Mouse (Mus musculus): ENCODE measurements at regions not wholly inside any gene's neighbourhood (a gene's known extent, or its start where the extent isn't known, plus 50 kb on each side); places are given as distances from the start of the nearest gene placed in this dataset.

DNA sequence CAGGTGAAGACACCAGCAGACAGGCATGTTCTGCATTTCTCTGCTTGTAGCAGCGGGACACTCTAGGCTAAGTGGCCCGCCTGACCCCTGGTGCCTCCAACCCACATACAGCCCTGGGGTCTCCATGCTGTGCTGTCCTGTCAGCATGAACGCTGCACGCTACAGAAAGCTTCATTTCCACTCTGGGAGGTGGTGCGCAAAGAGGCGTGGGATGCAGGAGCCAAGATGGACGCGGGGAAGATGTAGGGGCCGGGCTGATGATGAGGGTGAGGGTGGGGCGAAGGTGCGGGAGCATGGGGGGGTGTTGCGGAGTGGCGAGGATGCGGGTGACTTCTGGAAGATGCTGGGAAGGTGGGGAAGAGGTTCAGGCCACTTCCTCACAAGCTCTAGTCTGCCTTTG is 88.6 kb upstream of the Hmga2 start:
- Histone ChIP-seq H3K27me3 (ENCODE audit: control insufficient read depth, insufficient read depth, low read length) (no peaks in the 10 kb centered on the region; the same call in 1 of the 2 replicates), H3K27ac (ENCODE audit: insufficient read depth, low read length) (no peak overlapping the region), H3K4me3 (replicated peaks; ENCODE audit: insufficient read depth, low read depth, low read length) (no peak overlapping the region), H3K4me1 (ENCODE audit: control insufficient read depth, insufficient read depth, low read length) (no peaks in the 10 kb centered on the region; the same call in 1 of the 2 replicates)
- 18% methylated on average over 14 of the region's 14 CpGs for WGBS
- TF ChIP-seq POLR2A (IDR thresholded peaks at IDR 0.05; ENCODE audit: borderline replicate concordance, insufficient read depth, low read length) (no peak), CTCF (IDR thresholded peaks at IDR 0.05; ENCODE audit: borderline replicate concordance, insufficient read depth, low read depth, low read length) (no peak)
- no peak for DNase-seq

DNA sequence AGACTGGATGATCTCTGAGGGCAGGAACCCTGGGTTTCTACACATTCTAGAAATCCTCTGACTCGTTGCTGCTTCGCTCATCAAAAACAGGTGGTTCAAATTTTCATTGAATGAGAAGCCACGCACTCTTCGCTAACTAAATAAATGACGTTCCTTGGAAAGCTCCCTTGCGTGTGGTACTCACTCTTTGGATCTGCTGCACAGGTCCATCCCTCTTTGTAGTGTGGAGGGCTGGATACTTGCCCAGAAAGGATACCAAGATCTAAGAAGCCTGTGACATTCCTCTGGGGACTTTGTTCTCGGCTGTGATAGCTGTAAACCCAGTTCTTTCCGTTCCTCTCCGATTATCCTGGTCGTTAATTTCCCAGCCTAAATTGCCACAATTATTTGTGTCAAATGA is 87.7 kb upstream of the Hmga2 start:
- 20% methylated on average over 10 of the region's 10 CpGs for WGBS
- TF ChIP-seq CTCF (IDR thresholded peaks at IDR 0.05; ENCODE audit: borderline replicate concordance, insufficient read depth, low read depth, low read length) (no peak), POLR2A (IDR thresholded peaks at IDR 0.05; ENCODE audit: borderline replicate concordance, insufficient read depth, low read length) (no peak)
- H3K4me1 ChIP-seq (ENCODE audit: control insufficient read depth, insufficient read depth, low read length): no peaks in the 10 kb centered on the region; the same call in 1 of the 2 replicates

DNA sequence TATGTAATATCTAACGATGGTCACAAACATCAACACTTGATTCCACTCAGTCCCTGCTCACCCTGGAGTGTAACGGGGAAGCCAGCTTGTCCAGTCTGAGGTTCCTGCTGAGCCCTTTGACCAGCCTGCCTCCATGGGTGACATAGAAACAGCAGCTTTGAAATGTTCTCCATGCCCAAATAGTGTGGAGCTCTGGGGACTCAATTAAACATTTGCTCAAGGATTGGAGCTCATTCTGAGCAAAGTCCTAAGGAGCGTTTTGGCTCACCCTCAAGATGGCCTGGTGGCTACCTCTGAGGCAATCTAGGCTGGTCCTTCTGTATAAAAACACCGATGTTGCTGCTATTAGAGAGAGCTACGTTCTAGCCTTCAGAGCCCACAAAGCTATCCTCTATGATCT is 85.6 kb upstream of the Hmga2 start:
- no peak overlapping the region for H3K27ac ChIP-seq (ENCODE audit: insufficient read depth, low read length)
- H3K27me3 ChIP-seq (ENCODE audit: control insufficient read depth, insufficient read depth, low read length): no peaks in the 10 kb centered on the region; the same call in 1 of the 2 replicates
- 94% methylated on average over 5 of the region's 5 CpGs for WGBS
- H3K4me3 ChIP-seq (replicated peaks; ENCODE audit: insufficient read depth, low read depth, low read length): no peak overlapping the region
- DNase-seq: no peak
- TF ChIP-seq CTCF (IDR thresholded peaks at IDR 0.05; ENCODE audit: borderline replicate concordance, insufficient read depth, low read depth, low read length) (no peak), POLR2A (IDR thresholded peaks at IDR 0.05; ENCODE audit: borderline replicate concordance, insufficient read depth, low read length) (no peak)
- H3K4me1 ChIP-seq (ENCODE audit: control insufficient read depth, insufficient read depth, low read length): no peaks in the 10 kb centered on the region; the same call in 1 of the 2 replicates

More for the DNA sequence above, 87.7 kb upstream of the Hmga2 start:
- Histone ChIP-seq H3K27ac (ENCODE audit: insufficient read depth, low read length) (no peak overlapping the region), H3K4me3 (replicated peaks; ENCODE audit: insufficient read depth, low read depth, low read length) (no peak overlapping the region), H3K27me3 (ENCODE audit: control insufficient read depth, insufficient read depth, low read length) (no peaks in the 10 kb centered on the region; the same call in 1 of the 2 replicates)
- no peak for DNase-seq

DNA sequence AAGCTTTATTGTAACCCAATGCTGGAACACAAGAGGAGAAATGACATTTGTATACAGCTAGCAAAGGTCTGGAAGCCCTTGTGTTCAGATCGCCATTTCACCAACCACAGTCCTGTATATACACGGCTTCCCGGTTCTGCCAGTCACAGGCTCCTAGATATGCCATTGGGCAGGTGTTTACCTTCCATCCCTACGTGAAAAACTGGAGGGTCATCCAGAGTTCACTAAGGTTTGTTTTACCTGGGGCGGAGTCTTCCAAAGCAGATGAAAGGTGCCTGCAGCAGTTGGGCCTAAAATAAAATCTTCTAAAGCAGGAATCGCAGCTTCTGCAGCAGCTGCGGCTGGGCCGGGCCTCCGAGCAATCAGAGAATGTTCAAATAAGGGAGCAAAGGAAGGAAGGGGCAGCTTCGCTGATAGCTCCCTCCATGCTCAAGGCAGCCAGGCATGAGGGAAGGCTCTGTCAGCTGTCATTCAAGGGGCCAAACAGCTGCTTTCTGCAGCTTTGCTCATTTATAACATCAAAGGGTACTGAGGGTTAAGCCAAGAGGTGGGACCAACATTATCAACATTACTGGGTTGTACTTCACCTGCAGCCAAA is 81.7 kb upstream of the Hmga2 start:
- Histone ChIP-seq H3K27me3 (ENCODE audit: control insufficient read depth, insufficient read depth, low read length) (no peaks in the 10 kb centered on the region; the same call in 1 of the 2 replicates), H3K27ac (ENCODE audit: insufficient read depth, low read length) (no peak overlapping the region), H3K4me3 (replicated peaks; ENCODE audit: insufficient read depth, low read depth, low read length) (no peak overlapping the region), H3K4me1 (ENCODE audit: control insufficient read depth, insufficient read depth, low read length) (no peaks in the 10 kb centered on the region)
- DNase-seq: no peak
- TF ChIP-seq CTCF (IDR thresholded peaks at IDR 0.05; ENCODE audit: borderline replicate concordance, insufficient read depth, low read depth, low read length): no peak
- TF ChIP-seq POLR2A (IDR thresholded peaks at IDR 0.05; ENCODE audit: borderline replicate concordance, insufficient read depth, low read length): no peak
- 89% methylated on average over 10 of the region's 10 CpGs for WGBS

DNA sequence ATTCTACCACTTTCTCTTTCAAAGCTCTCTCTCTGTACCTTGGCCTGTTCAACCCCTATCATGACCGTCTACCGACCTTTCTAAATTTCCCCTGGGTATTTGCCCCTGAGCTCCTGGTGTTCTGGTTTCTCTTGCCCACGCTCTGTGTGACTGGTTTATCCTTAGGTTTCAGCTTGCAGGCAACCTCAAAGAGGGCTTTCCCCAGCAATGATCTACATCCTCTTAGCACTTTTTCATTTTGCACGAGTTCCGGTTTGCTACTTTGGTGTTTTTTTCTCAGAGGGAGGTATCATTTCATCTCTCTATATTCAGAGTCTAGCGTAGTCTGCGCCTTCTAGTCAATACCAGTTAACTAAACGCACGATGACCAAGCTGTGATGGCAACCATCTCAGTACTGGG is 79.8 kb upstream of the Hmga2 start:
- H3K27me3 ChIP-seq (ENCODE audit: control insufficient read depth, insufficient read depth, low read length): peaks cover 6% of the 10 kb centered on the region; the same call in 1 of the 2 replicates
- no peak overlapping the region for H3K27ac ChIP-seq (ENCODE audit: insufficient read depth, low read length)
- WGBS: 95% methylated on average over 9 of the region's 9 CpGs
- DNase-seq: no peak
- no peak for TF ChIP-seq CTCF (IDR thresholded peaks at IDR 0.05; ENCODE audit: borderline replicate concordance, insufficient read depth, low read depth, low read length)
- TF ChIP-seq POLR2A (IDR thresholded peaks at IDR 0.05; ENCODE audit: borderline replicate concordance, insufficient read depth, low read length): no peak
- no peak overlapping the region for H3K4me3 ChIP-seq (replicated peaks; ENCODE audit: insufficient read depth, low read depth, low read length)
- H3K4me1 ChIP-seq (ENCODE audit: control insufficient read depth, insufficient read depth, low read length): 0 out of 2 replicates have a peak, but pooled peaks cover 4% of the 10 kb centered on the region

DNA sequence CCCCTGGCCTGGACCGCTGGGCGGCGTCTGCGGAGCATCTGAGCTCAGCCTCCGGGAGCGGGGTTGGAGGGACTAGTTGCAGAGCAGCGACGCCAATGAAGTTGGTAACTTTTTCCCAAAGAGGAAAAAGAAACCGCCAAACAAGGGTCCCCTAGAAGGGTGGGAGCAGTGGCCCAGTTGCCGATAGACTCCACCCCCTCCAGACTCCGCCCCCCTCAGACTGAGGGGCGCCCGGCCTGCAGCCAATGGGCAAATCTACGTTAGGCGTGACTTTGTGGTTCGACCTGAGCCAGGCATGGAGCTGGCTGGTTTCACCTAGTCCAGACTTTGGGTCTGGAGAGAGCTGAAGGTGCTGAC is 76.8 kb upstream of the Hmga2 start:
- Histone ChIP-seq H3K4me3 (replicated peaks; ENCODE audit: insufficient read depth, low read depth, low read length) (no peak overlapping the region), H3K27me3 (ENCODE audit: control insufficient read depth, insufficient read depth, low read length) (peaks cover 6% of the 10 kb centered on the region; the same call in 1 of the 2 replicates), H3K4me1 (ENCODE audit: control insufficient read depth, insufficient read depth, low read length) (0 out of 2 replicates have a peak, but pooled peaks cover 4% of the 10 kb centered on the region), H3K27ac (ENCODE audit: insufficient read depth, low read length) (no peak overlapping the region)
- DNase-seq: no peak
- WGBS: 5% methylated on average over 16 of the region's 16 CpGs
- no peak for TF ChIP-seq CTCF (IDR thresholded peaks at IDR 0.05; ENCODE audit: borderline replicate concordance, insufficient read depth, low read depth, low read length)
- no peak for TF ChIP-seq POLR2A (IDR thresholded peaks at IDR 0.05; ENCODE audit: borderline replicate concordance, insufficient read depth, low read length)

DNA sequence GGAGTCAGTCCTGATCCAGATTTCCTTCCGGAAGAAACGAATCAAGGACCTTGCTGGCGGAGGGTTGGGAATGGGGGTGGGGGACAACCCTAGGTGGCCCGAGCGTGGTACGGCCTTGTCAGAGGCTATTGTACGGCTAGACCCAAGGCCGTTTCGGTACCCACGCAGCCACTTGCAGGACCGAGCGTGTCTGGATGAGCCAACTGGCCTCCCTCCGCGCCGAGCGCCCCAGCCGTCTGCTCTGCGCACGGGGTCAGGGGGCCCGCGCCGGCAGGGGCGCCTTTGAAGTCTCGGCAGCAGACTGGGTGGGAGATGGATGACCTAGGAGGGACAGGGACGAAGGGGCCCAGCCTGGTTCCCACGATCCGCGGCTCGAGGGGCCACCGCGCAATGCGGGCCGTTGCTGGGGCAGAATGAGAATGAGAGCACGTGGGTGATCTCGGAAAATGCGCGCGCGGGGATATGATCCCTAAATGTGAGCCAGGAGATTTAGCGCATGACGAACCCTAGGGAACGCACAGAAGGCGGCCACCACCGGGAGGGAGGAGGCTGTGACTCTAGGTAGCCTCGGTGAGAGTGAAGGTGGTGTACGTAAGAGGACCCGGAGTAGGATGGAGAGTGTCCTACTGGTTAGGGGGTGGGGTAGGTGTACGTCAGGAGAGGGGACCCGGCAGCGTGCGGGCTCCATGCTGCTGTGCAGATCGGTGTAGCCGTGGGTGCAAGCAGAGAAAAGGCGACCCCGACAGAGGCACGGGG is 76.2 kb upstream of the Hmga2 start:
- Histone ChIP-seq H3K27ac (ENCODE audit: insufficient read depth, low read length) (no peak overlapping the region), H3K4me1 (ENCODE audit: control insufficient read depth, insufficient read depth, low read length) (0 out of 2 replicates have a peak, but pooled peaks cover 4% of the 10 kb centered on the region), H3K27me3 (ENCODE audit: control insufficient read depth, insufficient read depth, low read length) (peaks cover 6% of the 10 kb centered on the region; the same call in 1 of the 2 replicates), H3K4me3 (replicated peaks; ENCODE audit: insufficient read depth, low read depth, low read length) (no peak overlapping the region)
- WGBS: 1% methylated on average over 56 of the region's 56 CpGs
- DNase-seq: peak in 1 of 2 experiments; percentile 13
- TF ChIP-seq POLR2A (IDR thresholded peaks at IDR 0.05; ENCODE audit: borderline replicate concordance, insufficient read depth, low read length): no peak
- TF ChIP-seq CTCF (IDR thresholded peaks at IDR 0.05; ENCODE audit: borderline replicate concordance, insufficient read depth, low read depth, low read length): no peak

All from cerebellum, adult 2 months (tissue).